Mouse (Mus musculus) ES-E14 (cell line): ENCODE measurements at regions not wholly inside any gene's neighbourhood (a gene's known extent, or its start where the extent isn't known, plus 50 kb on each side); places are given as distances from the start of the nearest gene placed in this dataset.

Experiments used
- CHD2 ChIP-seq: IDR thresholded peaks from 2 replicates; pipeline ENCODE4 v1.6.1; 2014; ENCODE audit warnings: mild to moderate bottlenecking, low read depth, low read length, inconsistent platforms
- MAFK ChIP-seq: IDR thresholded peaks from 2 replicates; pipeline ENCODE4 v1.6.1; 2014; ENCODE audit warnings: mild to moderate bottlenecking, low read depth, low read length, inconsistent platforms; ENCODE audit not compliant: insufficient read depth
- ZC3H11A ChIP-seq: IDR thresholded peaks from 2 replicates; pipeline ENCODE4 v1.6.1; 2012; ENCODE audit warnings: low read depth, mild to moderate bottlenecking, inconsistent platforms, low read length, borderline replicate concordance
- ZNF384 ChIP-seq: IDR thresholded peaks from 2 replicates; pipeline ENCODE4 v1.6.1; 2012; ENCODE audit warnings: low read depth, low read length, inconsistent platforms

- TF ChIP-seq CHD2: no peak
- TF ChIP-seq MAFK: no peak
- no peak for TF ChIP-seq ZNF384
- no peak for TF ChIP-seq ZC3H11A
Measured at GRCm38 (mm10) chr4:89604721-89605120, 74.5 kb upstream of the Dmrta1 start.
